Mouse (Mus musculus) left cerebral cortex, postnatal 4 days (tissue): ENCODE results near the gene Cntn4. TPM values are rescaled to one million over a fixed set of nuclear protein-coding genes. Genes with fewer than 3 reads are reported as not detected.
"Not testable (repeated sequence)": the region's sequence is repeated elsewhere in the genome, so short reads cannot be mapped to it uniquely, and the experiment has no call there.

Experiments
- DNase-seq: peaks from one replicate; pipeline ENCODE4 v3.0.0-alpha.2; 2022
- intact Hi-C: fragments of 180-260 bp; cut with DNase I; formaldehyde crosslinking; loops from one replicate; pipeline ENCODE4 v1.15.1; 2025
- total RNA-seq, 2 experiments: library from RNA; stranded (reverse); gene quantifications; 2 replicates each; pipeline ENCODE4 v1.2.3; 2021

Gene Cntn4
- total RNA-seq, 2 experiments from 2014 or later, result 31.4 to 36.3 TPM

DNA sequence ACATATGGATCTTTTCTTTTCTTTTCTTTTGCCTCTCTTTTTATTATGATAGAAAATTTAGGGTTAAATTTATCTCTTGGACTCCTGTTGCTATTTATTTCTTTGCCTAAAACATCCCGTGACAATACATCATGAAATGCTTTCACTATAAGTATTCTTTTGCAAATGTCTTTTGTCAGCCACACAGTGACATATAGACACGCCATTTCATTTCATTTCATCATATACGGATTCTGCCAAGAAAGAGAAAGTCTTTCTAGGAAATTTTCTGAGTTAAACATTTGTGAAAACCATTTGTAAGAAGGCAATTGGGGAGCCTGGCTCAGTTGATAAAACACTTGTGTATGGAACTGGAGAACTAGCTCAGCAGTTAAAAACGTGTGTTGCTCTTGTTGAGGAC is 625.0 kb downstream of the Cntn4 start:
- no peak for DNase-seq
- intact Hi-C loops, result no loop called here

DNA sequence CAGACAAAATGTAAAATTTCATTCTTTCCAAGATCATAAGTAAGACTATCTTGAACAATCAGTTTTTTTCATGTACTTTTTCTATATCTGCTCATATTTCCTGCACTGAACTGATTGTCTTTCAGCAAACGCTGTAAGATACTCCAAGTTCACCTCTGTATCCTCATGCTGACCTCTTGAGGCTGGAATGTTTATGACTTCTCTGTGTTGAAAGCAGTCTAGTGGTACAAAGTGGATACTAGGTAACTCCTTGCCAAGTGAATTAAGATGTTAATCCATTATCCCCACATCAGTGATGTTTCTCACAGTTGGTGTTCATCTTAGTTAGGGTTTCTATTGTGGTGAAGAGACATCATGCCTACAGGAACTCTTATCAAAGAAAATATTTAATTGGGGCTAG is 651.5 kb downstream of the Cntn4 start:
- no peak for DNase-seq
- intact Hi-C loops, result no loop called here

DNA sequence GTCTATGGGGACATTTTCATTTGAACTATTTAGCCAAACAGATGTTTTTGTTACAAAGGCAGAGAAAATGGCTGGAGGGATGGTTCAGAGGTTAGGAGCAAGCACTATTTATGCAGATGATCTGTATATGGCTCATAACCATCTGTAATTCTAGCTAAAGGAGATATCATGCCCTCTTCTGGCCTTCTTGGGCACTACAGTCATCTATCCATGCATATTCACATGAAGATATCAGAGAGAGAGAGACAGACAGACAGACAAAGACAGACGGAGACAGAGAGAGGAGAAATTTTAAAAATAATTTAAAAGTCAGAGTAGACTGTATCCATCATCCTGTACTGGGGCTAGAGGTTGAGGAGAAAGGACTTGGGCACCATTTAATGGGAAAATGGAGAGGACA is 652.2 kb downstream of the Cntn4 start:
- intact Hi-C loops, result no loop called here

DNA sequence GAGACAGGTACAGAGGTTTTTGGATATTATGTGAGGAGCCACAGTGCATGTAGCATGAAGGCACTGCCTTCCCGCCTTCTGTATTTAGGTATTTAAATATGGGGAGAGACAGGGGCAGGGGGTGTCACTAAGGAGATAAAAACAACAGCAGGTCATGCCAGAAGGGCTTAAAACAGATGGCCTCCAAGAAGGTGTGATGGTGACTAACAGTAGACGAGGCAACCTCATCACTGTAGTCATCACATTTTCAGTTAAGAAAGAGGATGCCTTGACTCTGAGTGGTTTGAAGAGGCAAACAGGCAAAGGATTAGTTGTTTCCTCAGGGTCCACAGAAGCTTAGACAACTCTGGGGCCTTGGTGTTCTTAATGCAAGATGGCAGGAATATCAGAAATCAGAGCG is 655.0 kb downstream of the Cntn4 start:
- DNase-seq, result no peak
- intact Hi-C loops, result no loop called here

More for the DNA sequence above, 652.2 kb downstream of the Cntn4 start:
- DNase-seq, result peak; percentile 17

DNA sequence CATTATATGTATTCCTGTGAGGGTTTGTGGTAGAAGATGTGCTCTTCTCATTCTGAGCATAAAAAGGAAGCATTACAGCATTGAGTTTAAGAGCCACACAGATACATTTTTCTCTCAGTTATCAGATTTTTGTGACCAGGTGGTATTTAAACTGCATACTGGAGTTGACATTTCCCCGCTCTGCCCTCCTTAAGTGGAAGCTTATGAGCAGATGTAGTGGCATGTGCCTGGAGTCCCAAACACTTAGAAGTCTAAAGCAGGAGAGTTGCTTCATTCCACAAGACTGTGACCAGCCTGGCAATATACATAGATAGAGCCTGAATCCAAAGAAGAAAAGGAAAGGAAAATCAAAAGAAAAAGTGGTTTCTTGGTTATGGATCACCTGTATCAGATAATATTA is 655.5 kb downstream of the Cntn4 start:
- DNase-seq, result no peak
- intact Hi-C loops, result no loop called here

DNA sequence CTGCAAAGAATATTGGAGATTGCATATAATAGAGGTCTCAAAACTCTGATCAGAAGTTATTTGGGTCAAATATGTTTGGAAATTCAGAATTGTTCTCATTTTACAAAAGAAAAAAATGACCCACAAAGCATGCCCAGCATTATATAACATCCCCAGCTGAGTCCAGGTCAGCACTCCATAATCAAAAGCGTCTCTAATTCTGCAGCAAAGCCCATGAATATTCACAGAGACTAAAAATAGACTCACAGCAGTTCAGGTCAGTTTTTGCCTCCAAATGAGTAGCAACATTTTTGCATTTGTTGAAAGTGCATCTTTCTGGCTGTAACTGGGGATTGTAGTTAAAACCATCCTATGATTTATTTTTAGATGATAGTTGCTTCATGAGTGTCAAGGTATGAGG is 657.6 kb downstream of the Cntn4 start:
- DNase-seq, result no peak
- intact Hi-C loops, result no loop called here

DNA sequence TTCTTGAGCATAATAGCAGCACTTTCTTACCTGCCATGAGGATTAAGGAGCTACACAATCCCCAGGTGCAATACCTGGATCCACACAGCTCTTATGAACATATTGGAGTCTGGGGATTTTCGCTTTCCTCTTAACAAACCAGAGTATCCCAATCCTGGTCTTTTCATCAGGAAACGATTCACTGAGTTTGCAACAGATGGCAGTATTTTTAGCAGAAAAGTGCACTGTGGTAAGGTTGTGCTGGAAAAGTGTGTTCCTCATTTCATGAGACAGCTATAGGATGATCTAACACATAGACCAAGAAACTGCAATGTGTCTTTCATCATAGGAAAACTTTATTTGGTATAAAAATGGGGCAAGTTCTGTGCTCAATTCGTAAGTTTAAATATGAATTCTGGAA is 659.3 kb downstream of the Cntn4 start:
- intact Hi-C loops, result no loop called here
- DNase-seq, result no peak

DNA sequence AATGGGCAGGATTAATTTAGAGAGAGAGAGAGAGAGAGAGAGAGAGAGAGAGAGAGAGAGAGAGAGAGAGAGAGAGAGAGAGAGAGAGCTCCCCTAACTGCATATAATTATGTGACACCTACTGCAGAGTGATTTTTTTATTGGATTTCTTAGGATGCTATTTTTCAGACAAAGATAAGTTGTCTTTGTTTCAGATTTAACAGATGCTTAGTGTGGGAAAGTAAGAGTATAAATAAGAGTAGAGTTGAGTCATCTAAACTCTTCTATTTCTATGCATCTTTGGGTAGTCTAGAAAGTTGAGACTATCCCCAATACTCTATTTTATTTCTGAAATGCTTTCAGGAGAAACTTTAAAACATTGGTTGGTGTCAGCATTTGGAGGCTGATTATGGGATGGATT is 660.4 kb downstream of the Cntn4 start:
- no peak for DNase-seq
- intact Hi-C loops, result no loop called here

DNA sequence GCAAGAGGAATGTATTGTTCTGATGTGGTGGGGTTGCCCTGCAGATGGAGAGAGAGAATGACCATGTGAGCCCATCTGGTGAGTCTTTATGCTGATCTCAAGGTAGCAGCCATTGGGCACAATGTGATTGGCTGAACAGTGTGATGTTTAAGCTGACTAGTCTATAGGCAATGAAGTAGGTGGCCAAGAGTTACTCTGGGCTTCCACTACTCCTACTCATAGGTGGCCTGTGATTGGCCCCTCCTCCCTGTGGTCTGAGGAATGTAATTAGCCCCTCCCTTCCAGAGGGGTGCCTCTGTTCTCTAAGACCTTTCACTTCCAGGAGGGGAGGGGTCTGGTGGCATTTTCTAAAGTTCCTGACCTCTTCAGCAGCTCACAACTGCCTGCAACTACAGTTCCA is 663.7 kb downstream of the Cntn4 start:
- no peak for DNase-seq
- intact Hi-C loops, result no loop called here

DNA sequence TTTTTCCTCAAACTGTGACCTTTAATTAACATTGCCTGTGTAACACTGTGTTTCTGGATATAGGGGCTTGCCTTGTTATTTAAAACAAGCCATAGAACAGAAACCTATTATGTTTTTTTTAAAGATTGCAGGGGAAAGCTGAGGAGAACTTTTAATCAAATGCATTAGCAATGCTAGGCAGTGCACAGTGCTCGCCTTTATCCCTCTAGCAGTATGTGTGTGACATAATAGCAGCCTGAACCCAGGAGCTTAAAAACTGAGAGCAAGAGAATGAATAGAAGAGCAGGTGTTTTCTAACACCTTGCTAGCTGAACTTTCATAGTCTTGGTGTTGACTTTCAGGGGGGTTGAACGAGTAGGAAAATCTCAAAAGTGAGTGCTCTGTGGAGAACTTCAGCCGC is 672.6 kb downstream of the Cntn4 start:
- DNase-seq, result no peak
- intact Hi-C loops, result no loop called here

DNA sequence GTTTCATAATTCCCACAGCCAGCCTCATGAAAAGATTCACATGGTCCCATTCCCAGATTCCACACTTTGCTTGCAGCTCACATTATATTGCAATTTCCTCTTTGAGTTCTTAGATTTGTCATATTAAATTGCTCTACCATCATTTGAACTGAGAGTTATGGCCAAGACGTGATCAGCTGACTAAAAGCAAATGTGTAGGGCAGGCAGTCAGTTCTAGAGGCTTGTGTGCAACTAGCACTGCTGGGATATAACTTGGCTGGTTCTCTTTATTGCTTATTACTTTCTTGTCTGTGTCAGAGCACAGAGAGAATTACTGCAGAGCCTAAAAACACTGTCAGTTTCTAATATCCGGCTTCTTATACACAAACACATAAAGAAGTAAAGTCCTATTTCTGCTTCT is 673.9 kb downstream of the Cntn4 start:
- intact Hi-C loops, result no loop called here
- no peak for DNase-seq

DNA sequence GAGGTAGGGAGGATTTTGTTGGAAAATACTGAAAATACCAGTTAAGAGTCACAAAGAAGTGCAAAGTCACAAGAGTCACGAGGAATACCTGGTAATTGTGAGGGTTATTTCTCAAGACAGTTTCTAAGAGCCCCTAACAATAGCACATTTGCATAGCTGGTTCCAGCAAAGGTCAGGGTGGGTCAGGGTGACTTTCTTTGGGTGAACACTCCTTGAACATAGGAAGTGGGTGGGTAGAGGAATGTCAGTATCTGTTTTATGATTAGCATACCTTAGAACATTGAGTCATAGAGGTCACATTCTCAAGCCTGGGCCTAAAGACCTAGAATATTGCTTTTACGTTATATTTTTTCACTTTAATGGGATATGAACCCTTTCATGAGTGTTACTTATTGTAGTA is 681.3 kb downstream of the Cntn4 start:
- DNase-seq, intact Hi-C loops: not testable (repeated sequence)

DNA sequence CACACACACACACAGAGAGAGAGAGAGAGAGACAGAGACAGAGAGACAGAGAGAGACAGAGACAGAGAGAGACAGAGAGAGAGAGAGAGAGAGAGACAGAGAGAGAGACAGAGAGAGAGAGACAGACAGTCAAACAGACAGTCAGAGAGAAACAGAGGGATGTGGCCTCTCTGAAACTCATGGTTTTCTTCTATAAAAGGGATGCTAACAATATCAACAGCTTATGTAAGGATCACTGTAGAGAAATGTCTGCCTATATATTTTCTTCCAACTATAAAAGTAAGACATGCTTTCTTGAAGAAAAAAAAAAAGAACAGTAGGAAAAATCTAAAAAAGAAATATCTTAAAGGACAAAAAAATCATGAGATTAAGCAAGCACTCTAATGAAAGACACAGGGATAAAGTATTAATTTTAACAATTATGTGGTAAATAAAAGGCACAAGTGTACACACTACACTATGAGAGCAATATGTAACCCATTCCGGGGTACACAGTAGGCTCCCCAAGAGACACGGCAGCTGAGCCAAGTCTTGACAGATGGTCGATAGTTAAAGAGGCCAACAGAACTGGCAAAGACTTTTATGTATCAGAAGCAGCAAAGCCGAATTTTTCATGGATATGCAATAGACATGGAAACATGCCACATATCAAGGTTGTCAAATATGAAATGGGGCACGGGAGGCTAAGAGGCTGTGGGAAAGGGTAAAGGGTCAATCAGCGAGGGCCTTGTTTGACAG is 704.0 kb downstream of the Cntn4 start:
- peak; percentile 11 for DNase-seq
- intact Hi-C loops, result no loop called here

DNA sequence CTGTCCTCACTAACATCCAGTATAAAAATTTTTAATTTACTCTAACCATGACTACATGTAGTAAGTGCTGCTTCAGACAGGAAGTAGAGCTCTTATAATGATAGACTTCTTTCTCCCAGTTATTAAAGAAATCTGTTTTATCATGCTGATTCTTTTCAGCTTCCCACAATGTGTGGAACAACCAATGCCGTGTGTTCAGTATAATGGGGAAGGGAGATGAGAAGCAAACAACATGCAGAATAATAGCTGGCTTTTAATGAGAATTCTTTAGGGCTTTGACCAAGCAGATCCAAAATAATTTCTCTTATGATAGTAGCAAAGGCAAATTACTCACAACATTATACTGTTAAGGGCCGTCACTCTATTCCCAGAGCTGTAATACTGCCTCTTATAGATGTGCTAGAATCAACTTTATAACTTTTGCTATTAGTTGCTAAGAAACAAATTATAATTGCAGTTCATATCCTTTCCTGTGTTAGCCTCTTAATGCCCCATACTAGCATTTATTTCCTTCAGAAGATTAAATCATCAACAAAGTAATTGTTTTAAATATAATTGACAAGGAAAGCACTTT is 710.5 kb downstream of the Cntn4 start:
- DNase-seq, result no peak
- intact Hi-C loops, result no loop called here

DNA sequence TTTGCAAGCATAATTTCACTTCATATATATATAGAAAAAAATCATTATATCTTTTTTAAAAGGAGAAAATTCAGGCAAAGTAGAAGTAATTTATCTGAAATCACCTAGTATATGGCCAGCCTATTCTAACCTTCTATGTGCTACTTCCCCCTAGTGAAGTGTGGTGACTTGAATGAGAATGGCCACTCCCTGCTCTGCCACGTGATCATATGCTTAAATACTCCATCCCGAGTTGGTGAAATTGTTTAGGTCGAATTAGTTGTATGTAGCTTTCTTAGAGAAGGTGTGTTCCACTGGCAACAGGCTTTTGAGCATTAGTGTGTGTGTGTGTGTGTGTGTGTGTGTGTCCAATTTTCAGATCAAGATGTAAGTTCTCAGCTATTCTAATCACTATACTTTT is 730.6 kb downstream of the Cntn4 start:
- intact Hi-C loops, result no loop called here
- no peak for DNase-seq

DNA sequence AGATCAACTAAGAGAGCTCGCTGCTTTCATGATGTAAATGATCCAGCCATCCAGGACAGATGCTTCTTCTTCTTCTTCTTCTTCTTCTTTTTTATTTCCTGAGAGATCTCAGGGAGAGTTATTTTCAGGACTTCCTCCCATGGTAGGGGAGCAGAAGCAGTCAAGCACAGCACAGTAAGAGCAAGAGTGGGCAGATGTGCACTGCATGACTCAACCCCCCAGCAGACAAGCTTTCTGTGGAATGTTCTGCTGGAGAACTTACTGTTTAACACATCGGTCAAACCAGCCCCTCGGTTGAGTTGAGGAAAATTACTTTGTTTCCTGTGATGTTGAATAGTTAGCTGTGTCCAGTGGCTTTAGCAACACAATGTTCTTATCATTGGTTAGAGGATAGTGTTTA is 731.2 kb downstream of the Cntn4 start:
- intact Hi-C loops, result no loop called here
- DNase-seq, result no peak

DNA sequence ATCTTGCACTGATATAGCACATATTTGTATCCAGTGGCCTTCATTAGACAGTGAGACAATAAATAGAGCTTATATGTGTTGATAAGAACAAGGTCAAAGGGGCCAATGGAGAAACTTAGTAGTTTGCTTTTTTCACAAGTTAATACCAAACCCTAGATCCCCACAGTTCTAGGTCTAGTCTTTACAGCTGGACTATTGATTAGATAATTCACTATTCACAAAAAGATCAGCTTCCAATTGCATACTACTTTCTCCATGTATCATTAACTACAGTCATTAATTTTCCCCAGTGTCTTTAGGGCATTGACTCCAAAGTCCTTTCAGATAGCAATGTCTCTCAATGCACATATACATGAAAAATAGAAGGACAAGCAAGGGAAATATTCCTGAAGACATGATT is 745.5 kb downstream of the Cntn4 start:
- intact Hi-C loops, result no loop called here

DNA sequence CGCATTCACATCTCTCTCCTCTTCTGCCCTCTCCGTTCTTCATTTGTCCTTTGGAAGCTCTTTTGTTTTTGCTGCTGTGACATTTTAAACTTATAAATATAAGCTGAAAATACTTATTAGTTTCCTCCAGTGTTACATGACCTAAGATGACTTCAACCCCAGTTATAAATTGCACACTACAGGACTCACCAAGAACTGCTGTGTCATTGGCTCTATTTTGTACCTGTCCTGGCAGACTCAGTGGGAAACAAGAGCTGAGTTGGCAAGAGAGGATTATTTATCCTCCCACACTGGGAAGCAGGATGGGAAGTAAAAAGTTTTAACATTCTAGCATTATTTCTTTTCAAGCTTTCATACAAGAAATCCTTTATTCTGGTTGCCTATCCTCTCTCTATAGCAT is 746.0 kb downstream of the Cntn4 start:
- intact Hi-C loops, result no loop called here
- DNase-seq, result no peak

More for the DNA sequence above, 745.5 kb downstream of the Cntn4 start:
- DNase-seq, result no peak

DNA sequence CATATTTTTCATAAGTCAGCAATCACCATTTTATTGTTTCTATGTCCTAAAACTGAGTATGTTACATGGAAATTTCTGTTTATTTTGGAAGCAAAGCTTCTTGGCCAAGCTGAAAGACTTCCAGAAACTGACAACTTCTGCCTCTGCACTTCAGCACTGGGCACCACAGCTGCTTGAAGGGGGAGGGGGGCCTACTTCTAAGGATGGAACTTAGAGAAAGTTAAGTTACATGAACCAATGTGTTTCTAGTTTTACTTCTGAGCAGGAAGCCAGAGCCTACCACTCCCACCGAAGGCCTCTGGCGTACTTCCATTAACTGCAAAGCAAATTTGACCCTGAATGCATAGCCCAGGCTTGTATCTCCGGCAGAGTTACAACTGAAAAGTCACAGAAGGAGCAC is 749.2 kb downstream of the Cntn4 start:
- intact Hi-C loops, result no loop called here
- DNase-seq, result no peak

DNA sequence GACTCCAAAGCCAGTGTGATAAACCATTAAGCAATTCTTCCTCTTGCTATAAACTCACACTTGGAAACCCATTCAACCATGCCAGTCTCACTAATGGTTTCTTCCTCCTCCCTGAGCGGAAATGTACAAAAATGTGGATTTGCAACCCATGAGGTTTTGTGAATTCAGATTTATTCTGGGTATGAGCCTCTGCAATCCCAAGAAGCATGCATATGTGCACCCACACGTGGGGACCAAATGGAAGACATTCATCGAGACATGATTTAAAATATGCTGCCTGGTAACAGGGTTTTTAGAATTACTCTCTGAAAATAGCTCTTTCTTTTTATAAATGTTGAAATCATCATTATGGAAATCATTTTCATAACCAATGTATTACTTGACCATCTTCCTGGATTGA is 754.0 kb downstream of the Cntn4 start:
- intact Hi-C loops, result no loop called here
- no peak for DNase-seq

DNA sequence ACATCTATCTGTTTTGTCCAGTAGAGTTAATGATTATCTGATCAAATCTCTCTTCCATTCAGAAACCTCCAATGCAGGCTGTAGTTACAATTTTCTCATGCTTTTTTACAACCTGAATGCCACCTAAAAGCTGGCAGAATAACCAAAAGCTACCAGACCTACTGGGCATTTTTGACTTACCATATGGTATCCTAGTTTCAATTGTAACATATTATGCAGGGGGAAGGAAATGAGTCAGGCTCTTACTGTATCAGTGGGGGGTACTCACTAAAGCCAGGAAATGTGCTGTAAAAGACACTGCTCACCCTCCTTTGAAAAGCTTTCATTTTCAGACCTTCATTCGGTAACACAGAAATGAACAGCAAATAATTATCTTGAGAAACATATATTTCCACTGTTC is 763.3 kb downstream of the Cntn4 start:
- DNase-seq, result no peak
- intact Hi-C loops, result no loop called here

DNA sequence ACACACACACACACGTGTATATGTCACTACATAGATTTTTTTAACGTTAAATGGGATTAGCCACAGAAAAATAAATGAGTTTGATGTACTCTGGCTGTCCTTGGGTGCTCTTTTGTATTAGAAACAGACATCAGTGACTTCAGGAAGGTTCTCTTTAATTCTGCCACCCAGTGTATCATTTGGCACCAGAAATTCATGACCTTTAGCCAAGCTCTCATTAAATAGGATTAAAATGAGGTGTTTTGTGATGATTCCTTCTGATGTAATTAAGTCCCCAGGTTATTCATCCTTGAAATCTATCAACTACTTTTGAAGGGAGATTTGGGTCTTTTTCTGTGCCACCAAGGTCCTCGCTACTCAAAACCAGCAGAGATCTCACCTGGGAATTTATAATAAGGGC is 763.8 kb downstream of the Cntn4 start:
- intact Hi-C loops, result no loop called here
- DNase-seq, result no peak
